Mouse (Mus musculus) kidney, adult 8-10 months (tissue): ENCODE results near the gene Efcab6.

ENCODE experiments used
- DNase-seq, 2 experiments: peaks; one replicate each; pipeline ENCODE4 v3.0.0; 2022

Efcab6 gene

GRCm38 (mm10) chr15:83965126-83965525, 100.1 kb downstream of the Efcab6 start:
- DNase-seq, result no peak

GRCm38 (mm10) chr15:83958376-83958775, 106.8 kb downstream of the Efcab6 start:
- DNase-seq, result no peak

DNA sequence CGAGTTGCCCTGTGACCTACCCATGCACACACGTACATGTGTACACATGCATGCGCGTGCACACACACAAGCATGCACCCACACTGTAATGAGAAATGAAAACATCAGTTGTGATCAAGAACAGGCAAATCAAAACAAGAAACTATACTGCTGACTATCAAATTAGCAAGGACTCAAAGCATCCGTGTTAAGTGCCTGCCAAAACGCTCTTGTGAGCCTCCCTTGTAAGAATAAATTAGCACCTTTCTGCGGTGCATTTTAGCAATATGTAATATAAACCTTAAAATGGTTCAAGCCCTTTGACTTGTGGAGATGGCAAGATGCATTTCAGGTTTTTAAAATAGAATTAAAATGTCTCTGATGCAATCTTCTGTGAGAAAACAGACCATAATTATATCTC, 108.2 kb downstream of the Efcab6 start:
- DNase-seq, result no peak

DNA sequence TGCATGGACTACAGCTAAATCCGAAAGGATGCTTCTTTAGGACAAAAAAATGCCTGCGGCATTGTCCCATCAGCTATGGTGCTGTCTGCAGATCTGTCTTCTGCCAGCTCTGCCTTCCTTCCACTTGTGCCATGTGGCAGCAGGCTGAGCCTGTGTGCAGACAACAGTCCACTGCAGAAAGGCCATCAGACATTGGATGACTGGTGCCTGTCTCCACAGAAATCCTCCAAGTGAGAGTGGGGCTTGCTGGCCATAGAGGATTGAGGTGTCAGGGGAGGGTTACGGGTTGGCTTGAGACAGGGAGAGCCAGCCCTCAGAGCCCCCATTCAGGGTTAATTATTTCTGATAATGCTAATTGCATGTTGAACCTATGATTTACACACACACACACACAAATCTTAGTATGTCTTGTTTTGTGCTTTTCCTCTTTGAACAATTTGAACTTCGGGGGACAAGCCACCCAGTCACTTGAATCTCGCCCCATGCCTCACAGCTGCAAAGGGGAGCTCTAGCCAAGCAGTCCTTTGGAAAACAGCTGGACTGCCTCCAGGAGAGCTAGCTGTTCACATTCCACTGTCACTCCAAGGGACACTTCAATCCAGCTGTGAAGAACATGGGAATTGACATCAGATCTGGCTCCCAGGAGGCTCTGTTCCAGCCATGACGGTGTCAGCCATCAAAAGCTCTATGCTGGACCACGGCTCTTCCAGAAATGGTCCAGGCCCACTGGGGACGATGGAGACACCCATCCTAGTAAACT, 109.1 kb downstream of the Efcab6 start:
- DNase-seq, result no peak

DNA sequence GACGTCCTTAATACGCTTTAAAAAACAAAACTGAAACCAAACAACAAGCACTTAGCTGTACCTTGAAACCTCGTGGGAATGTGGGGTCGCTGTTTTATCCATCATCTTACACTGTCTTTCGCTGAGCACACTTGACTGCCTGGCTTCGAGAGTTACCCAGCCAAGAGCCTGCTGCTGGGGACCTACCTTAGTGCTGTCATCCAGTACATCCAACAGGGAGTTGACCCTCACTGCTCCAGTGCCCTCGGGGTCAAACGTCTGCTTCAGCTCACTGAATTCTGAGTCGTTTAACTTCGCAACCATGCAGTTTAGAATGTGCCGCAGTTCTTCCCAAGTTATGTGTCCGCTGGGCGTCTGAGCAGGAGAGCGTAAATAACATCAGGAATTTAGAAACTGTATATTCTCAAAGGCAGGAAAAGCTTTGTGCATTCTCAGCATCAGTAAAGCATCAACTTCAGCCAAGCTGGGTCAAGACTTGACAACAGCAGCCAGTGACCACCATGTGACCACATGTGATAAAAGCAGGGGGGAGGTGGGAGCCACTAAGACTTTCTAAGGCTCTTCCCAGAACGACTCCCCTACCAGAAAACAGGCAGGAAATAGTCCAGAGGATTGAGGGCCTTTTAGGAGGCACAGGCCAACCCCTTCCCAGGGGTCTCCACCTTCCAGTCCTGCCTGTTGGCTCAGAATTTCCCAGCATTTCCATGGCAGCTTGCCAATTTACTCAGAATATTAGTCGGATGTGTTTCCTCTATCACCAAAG, 115.3 kb downstream of the Efcab6 start:
- peak in 1 of 2 experiments; percentile 8 for DNase-seq

GRCm38 (mm10) chr15:83939703-83940102, 125.5 kb downstream of the Efcab6 start:
- DNase-seq, result no peak

DNA sequence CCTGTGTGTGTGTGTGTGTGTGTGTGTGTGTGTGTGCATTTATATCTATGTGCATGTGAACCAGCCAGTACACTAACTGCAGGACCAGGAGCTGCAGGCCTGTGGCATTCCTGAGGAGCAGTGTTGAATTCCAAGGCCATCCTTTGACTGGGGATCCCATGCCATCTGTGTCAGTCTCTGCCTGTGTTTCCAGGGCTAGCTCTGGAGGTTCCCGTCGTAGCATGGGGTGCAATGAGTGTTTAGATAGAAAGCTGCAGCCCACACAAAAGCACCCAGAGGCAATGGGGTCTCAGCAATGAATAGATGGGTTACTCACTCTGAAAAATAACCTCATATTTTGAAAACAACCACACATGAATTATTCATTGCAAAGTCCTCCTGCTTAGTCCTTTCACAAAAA, 126.7 kb downstream of the Efcab6 start:
- no peak for DNase-seq

DNA sequence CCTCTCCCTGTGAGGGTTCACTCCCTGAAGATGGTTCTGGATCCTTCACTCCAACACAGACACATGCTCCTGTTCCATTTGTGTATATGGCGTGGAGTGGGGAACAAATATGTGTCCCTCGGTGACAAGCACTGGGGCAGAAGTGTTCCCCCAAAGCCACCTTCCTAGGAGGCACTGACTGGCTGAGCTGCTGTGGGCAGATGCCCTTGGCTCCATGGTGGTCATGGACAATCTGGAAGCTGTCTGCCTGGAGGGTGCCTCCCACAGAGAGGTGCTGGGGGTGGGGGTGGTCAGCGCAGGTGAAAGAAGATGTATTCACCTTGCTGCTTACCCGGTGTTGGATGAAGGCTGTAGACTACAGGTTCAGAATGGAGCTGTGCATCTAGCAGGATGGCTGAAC, 128.7 kb downstream of the Efcab6 start:
- DNase-seq, result no peak

DNA sequence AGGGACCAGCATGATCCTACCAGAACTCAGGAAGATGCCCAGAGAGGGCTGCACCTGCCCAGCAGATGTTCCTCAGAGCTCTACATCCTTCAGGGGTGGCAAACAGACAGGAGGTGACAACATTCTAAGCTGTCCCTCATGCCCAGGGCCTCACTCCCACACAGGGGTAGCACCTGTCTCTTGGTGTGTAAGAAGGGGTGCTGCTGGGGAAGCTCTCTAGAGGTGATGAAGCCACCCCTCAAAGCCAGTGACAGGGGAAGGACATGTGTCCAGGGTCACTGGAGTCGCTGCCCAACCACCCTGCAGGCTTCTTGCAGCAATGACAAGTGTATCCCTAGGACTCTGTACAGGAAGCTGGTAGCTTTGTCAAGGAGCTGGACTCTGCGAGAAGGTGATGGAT, 130.4 kb downstream of the Efcab6 start:
- no peak for DNase-seq

- DNase-seq, result no peak
Observed at GRCm38 (mm10) chr15:83925338-83925737, 139.8 kb downstream of the Efcab6 start.

GRCm38 (mm10) chr15:83924656-83925055, 140.5 kb downstream of the Efcab6 start:
- DNase-seq, result peak in 1 of 2 experiments; percentile 15

- no peak for DNase-seq
Observed at GRCm38 (mm10) chr15:83915376-83915775, 149.8 kb downstream of the Efcab6 start.

GRCm38 (mm10) chr15:83913028-83913714, 152.0 kb downstream of the Efcab6 start:
- DNase-seq, result no peak

DNA sequence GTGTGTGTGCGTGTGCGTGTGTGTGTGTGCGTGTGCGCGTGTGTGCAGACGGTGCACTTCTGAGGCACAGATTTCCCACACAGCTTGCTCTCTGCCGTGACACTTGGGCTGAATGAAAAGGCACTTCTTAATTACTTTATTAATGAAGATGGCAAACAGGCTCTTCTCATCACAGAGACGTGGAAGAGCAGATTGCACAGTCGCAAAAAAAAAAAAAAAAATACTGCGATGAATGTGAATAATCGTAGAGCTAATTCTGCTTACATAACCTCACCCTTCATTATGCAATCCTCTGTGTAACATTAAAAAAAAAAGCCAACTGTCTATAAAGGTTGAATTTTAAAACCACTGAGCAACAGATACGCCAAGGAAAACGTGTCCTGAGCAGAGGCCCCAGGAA, 158.7 kb downstream of the Efcab6 start:
- no peak for DNase-seq

- DNase-seq, result no peak
Observed at GRCm38 (mm10) chr15:83897286-83897685, 167.9 kb downstream of the Efcab6 start.

DNA sequence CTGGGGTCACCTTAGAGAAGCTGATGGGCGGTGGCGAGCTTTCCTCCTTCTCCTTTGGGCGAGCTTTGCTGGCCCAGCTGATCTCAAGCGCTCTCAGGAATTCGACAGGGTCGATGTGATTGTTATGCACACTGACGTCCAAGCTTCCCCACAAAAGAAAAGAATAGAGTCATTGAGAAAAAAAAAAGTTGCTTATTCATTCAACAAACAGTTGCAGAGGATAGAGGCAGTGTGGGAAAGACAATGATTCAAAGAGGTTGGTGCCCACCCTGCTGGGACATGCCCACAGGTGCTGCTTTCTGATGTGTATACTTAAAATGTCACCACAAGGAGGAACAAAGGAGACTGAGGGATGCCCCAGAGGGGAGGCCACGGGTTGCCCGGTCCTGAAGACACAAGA, 169.2 kb downstream of the Efcab6 start:
- DNase-seq, result no peak

GRCm38 (mm10) chr15:83894261-83894660, 170.9 kb downstream of the Efcab6 start:
- no peak for DNase-seq

GRCm38 (mm10) chr15:83892871-83893270, 172.3 kb downstream of the Efcab6 start:
- no peak for DNase-seq

DNA sequence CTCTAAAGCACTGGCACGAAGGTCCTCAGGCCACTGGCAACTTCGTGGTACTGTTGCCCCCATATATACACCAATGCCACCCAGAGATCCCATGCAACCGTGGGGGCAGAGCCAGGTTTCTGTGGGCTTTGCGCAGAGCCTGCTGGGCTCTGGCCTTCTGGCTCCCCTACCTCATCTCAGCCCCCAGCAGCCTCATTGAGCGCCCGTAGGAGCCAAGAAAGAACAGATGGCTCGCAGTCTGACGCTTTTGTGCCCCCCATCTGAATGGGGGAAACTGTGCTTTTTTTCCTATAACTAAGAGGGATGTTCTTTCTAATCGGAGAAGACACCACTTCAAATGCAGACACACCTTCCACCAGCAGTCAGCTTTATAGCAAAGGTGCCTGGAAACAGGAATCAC, 180.9 kb downstream of the Efcab6 start:
- no peak for DNase-seq

DNA sequence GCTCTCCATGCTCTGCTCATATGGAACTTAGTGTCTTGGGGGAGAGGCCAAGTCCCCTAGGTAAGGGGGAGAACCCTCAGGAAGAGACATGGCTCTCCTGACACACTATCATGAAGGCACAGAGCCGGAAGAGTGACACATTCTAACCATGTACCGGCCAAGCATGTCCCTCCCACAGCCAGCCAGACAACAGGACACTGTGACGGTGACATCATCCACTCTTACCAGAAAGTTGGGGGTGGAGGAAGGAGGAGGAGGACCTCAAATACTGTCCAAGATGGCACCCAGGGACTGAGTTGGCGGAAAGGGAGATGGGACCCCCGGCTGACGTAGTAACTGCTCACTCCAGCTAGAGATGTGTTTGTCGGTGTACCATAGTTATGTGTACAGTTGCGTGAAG, 181.4 kb downstream of the Efcab6 start:
- DNase-seq, result no peak

- DNase-seq, result peak in 1 of 2 experiments; percentile 23
Observed at GRCm38 (mm10) chr15:83879845-83880244, 185.3 kb downstream of the Efcab6 start.

DNA sequence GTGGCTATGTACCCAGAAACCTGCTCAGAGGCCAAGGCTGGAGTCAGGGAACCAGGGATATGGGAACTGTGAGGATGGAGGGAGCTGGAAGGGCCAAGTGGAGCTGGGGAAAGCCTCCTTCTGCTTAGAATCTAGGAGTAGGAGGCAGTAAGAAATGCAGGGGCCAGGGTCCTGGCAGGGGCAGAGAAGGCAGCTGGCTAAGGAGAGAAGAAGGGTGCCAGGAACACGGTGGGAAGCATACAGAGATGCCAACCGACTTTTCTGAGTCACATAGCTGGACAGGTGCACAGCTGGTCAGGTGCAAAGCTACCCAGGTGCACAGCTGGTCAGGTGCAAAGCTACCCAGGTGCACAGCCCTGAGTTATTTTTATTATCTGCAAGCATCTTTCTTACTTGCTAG, 187.3 kb downstream of the Efcab6 start:
- DNase-seq, result no peak

DNA sequence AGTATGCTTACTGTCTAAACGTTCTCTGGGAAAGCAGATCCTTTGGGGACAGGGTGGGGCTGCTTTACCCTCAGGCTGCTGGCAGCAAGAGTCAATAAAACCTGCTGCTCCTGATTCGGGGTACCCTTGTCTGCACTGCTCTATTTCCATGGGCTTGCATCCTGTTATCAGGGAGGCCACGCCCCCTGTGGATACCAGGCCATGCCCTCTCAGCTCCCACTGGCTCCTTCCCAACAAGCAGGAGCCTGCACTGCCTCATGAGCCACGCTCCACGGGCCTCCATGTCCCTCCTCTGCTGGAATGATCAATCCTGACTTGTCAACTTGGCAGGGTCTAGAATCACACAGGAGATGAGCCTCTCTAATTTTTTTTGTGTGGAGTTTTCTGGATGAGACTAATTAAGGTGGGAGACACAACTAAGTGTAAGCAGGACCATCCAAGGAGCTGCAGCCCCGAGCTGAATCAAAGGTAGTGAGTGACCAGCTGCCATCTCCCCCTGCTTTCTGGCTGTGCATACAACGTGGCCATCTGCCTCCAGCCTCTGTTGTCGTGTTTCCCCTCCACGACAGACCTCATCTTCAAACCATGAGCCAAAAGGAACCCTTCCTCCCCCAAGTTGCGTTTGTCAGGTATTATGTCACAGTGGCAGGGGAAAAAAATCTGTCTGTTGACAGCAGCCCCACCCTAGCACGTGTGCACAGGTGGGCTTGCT, 187.9 kb downstream of the Efcab6 start:
- DNase-seq, result no peak
